Mouse (Mus musculus): ENCODE results near the gene Hist1h2ae.
"Not testable (repeated sequence)": the region's sequence is repeated elsewhere in the genome, so short reads cannot be mapped to it uniquely, and the experiment has no call there.

The Hist1h2ae gene

GRCm38 (mm10) chr13:23561883-23562659, 8.9 kb downstream of the Hist1h2ae start, which contains the start of gene Hist1h3e:
Gene Hist1h3e, minus strand, starts transcription at chr13:23562369.
- DNase-seq (ENCODE audit: low read depth): peak; percentile 95

- not testable (repeated sequence) for DNase-seq (ENCODE audit: low read depth)
Measured at GRCm38 (mm10) chr13:23561531-23561882, 9.5 kb downstream of the Hist1h2ae start.

- not testable (repeated sequence) for DNase-seq (ENCODE audit: low read depth)
Measured at GRCm38 (mm10) chr13:23560699-23561098, 10.3 kb downstream of the Hist1h2ae start.

- DNase-seq (ENCODE audit: low read depth): no peak
Measured at GRCm38 (mm10) chr13:23556906-23557305, 14.1 kb downstream of the Hist1h2ae start.

GRCm38 (mm10) chr13:23555839-23556416, 15.1 kb downstream of the Hist1h2ae start:
- peak; percentile 90 for DNase-seq (ENCODE audit: low read depth)

GRCm38 (mm10) chr13:23554925-23555838, 15.8 kb downstream of the Hist1h2ae start:
- DNase-seq (ENCODE audit: low read depth): peak; percentile 88

- DNase-seq (ENCODE audit: low read depth): peak; percentile 29
Measured at GRCm38 (mm10) chr13:23554393-23554792, 16.6 kb downstream of the Hist1h2ae start.

- DNase-seq (ENCODE audit: low read depth): no peak
Measured at GRCm38 (mm10) chr13:23552962-23553361, 18.1 kb downstream of the Hist1h2ae start, which contains the start of gene Hist1h1d. Gene Hist1h1d, plus strand, starts transcription at chr13:23553262.

GRCm38 (mm10) chr13:23551931-23552914, 18.8 kb downstream of the Hist1h2ae start:
- no peak for DNase-seq (ENCODE audit: low read depth)

- DNase-seq (ENCODE audit: low read depth): peak; percentile 92
Measured at GRCm38 (mm10) chr13:23551146-23551834, 19.7 kb downstream of the Hist1h2ae start, which contains the start of gene Hist1h4f. Gene Hist1h4f, minus strand, starts transcription at chr13:23551648.

- DNase-seq (ENCODE audit: low read depth): no peak
Measured at GRCm38 (mm10) chr13:23550761-23551145, 20.3 kb downstream of the Hist1h2ae start.

GRCm38 (mm10) chr13:23546694-23547093, 24.3 kb downstream of the Hist1h2ae start:
- DNase-seq (ENCODE audit: low read depth): no peak

- not testable (repeated sequence) for DNase-seq (ENCODE audit: low read depth)
Measured at GRCm38 (mm10) chr13:23544787-23545120, 26.3 kb downstream of the Hist1h2ae start.

- DNase-seq (ENCODE audit: low read depth): peak; percentile 89
Measured at GRCm38 (mm10) chr13:23543965-23544786, 26.8 kb downstream of the Hist1h2ae start, which contains the start of gene Hist1h3f. Gene Hist1h3f, plus strand, starts transcription at chr13:23544052.

GRCm38 (mm10) chr13:23542999-23543607, 27.9 kb downstream of the Hist1h2ae start, which contains the start of gene Hist1h2bh:
Gene Hist1h2bh, minus strand, starts transcription at chr13:23543392.
- DNase-seq (ENCODE audit: low read depth): peak; percentile 88

GRCm38 (mm10) chr13:23542225-23542980, 28.6 kb downstream of the Hist1h2ae start:
- not testable (repeated sequence) for DNase-seq (ENCODE audit: low read depth)

GRCm38 (mm10) chr13:23541497-23541896, 29.5 kb downstream of the Hist1h2ae start:
- DNase-seq (ENCODE audit: low read depth): no peak

- not testable (repeated sequence) for DNase-seq (ENCODE audit: low read depth)
Measured at GRCm38 (mm10) chr13:23539821-23540220, 31.2 kb downstream of the Hist1h2ae start.

Measured in NIH3T3 (cell line).